Mouse (Mus musculus): ENCODE data around the gene Gm5737. TPM values are rescaled to one million over a fixed set of nuclear protein-coding genes. Genes with fewer than 3 reads are reported as not detected.

The Gm5737 gene
- total RNA-seq (2021) = not detected

- no peak for DNase-seq
These were observed at the start of gene Gm5737 for GRCm38 (mm10) chr7:120811834-120812415. Gene Gm5737 (plus strand): TSS chr7:120812365.

GRCm38 (mm10) chr7:120767369-120767768, 44.8 kb upstream of the Gm5737 start:
- DNase-seq = no peak

GRCm38 (mm10) chr7:120771389-120771788, 40.8 kb upstream of the Gm5737 start:
- DNase-seq = no peak

- DNase-seq = no peak
These were observed 34.2 kb upstream of the Gm5737 start for GRCm38 (mm10) chr7:120778012-120778411.

GRCm38 (mm10) chr7:120795544-120795943, 16.6 kb upstream of the Gm5737 start:
- no peak for DNase-seq

GRCm38 (mm10) chr7:120796369-120796768, 15.8 kb upstream of the Gm5737 start:
- DNase-seq = no peak

GRCm38 (mm10) chr7:120803268-120803667, 8.9 kb upstream of the Gm5737 start:
- DNase-seq = no peak

- no peak for DNase-seq
These were observed 2.5 kb upstream of the Gm5737 start for GRCm38 (mm10) chr7:120809705-120810104.

- DNase-seq = no peak
These were observed 5.4 kb downstream of the Gm5737 start for GRCm38 (mm10) chr7:120817552-120817951.

- DNase-seq = no peak
These were observed 7.2 kb downstream of the Gm5737 start for GRCm38 (mm10) chr7:120819386-120819785.

GRCm38 (mm10) chr7:120823248-120823647, 11.1 kb downstream of the Gm5737 start:
- peak; percentile 47 to 52 for DNase-seq

GRCm38 (mm10) chr7:120825097-120825496, 12.9 kb downstream of the Gm5737 start:
- DNase-seq = no peak

GRCm38 (mm10) chr7:120826408-120826807, 14.2 kb downstream of the Gm5737 start:
- no peak for DNase-seq

GRCm38 (mm10) chr7:120830431-120831381, 18.5 kb downstream of the Gm5737 start:
- DNase-seq = peak; percentile 29 to 46

GRCm38 (mm10) chr7:120834426-120834825, 22.3 kb downstream of the Gm5737 start:
- DNase-seq = no peak

GRCm38 (mm10) chr7:120834863-120835372, 22.8 kb downstream of the Gm5737 start:
- peak; percentile 64 to 69 for DNase-seq

- peak; percentile 96 to 98 for DNase-seq
These were observed 23.5 kb downstream of the Gm5737 start for GRCm38 (mm10) chr7:120835449-120836359.

GRCm38 (mm10) chr7:120836361-120836760, 24.2 kb downstream of the Gm5737 start:
- no peak for DNase-seq

- no peak for DNase-seq
These were observed 26.4 kb downstream of the Gm5737 start for GRCm38 (mm10) chr7:120838436-120839160.

- no peak for DNase-seq
These were observed 27.6 kb downstream of the Gm5737 start for GRCm38 (mm10) chr7:120839786-120840185.

- DNase-seq = peak; percentile 81 to 85
These were observed 30.3 kb downstream of the Gm5737 start, which contains the start of gene Eef2k for GRCm38 (mm10) chr7:120842345-120843036. Gene Eef2k (plus strand): TSS chr7:120842831.

All from layer of hippocampus, postnatal 36 days (tissue).